Mouse (Mus musculus): Measurements from ENCODE around the gene Yjefn3. TPM values are rescaled to one million over a fixed set of nuclear protein-coding genes. Genes with fewer than 3 reads are reported as not detected.

Yjefn3 gene
- polyA plus RNA-seq, 2 experiments: 0.30 to 0.79 TPM

DNA sequence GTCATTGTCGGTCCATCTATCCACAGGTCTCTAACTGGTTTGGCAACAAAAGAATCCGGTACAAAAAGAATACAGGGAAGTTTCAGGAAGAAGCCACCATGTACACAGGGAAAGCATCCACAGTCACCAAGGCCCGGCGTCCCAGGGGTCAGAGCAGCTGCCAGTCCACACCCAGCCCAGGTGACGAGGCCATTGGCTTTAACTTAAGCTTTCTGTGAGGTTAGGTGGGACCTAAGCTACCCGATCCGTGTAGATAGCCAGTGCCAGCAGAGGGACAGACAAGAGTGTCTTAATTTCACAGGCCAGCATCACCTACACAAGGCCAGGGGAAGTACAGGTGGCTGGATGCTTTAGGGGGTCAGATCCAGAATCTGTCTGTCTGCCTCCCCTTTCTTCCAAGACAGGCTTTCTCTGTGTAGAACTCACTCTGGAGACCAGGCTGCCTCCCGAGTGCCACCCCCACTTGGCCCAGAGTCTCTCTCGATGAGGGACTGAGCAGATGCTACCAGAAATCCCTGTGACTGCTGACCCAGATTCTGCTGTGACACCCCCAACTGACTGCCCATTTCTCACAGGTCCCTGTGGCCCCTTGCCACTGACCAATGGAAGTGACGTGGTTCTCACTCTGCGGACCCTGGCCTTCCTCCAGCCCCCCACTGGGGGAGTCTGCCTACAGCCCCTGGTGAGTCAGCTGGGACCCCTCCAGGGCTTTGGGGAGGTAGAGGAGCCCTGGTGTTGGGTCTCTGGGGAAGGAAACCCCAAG is 32.3 kb downstream of the Yjefn3 start:
- Histone ChIP-seq H3K9me3 (ENCODE audit: control insufficient read depth, low read length) (no peaks in the 10 kb centered on the region), H3K36me3 (replicated peaks; ENCODE audit: control insufficient read depth, insufficient read depth, low read depth) (no peaks in the 10 kb centered on the region), H3K27ac (no peak overlapping the region), H3K27me3 (ENCODE audit: control insufficient read depth, insufficient read depth, low read length) (no peaks in the 10 kb centered on the region), H3K9ac (replicated peaks) (no peak overlapping the region), H3K4me2 (ENCODE audit: low read depth) (no peak overlapping the region), H3K4me3 (ENCODE audit: insufficient read depth in 1 of 2, low read depth in 2 of 2, low read length in 2 of 2) (no peak overlapping the region), H3K4me1 (replicated peaks; ENCODE audit: control insufficient read depth in 2 of 2, insufficient read depth in 2 of 2, low read length in 1 of 2) (no peaks in the 10 kb centered on the region)
- ATAC-seq (ENCODE audit: insufficient read depth): no peak
- no peak for DNase-seq (ENCODE audit: low read depth in 3 of 3, low spot score in 3 of 3)
- 72% methylated on average over 11 of the region's 11 CpGs for WGBS (ENCODE audit: insufficient replicate concordance)
- TF ChIP-seq EP300 (IDR thresholded peaks at IDR 0.05; ENCODE audit: low read depth) (no peak), CTCF (IDR thresholded peaks at IDR 0.05; ENCODE audit: low read depth) (no peak)

DNA sequence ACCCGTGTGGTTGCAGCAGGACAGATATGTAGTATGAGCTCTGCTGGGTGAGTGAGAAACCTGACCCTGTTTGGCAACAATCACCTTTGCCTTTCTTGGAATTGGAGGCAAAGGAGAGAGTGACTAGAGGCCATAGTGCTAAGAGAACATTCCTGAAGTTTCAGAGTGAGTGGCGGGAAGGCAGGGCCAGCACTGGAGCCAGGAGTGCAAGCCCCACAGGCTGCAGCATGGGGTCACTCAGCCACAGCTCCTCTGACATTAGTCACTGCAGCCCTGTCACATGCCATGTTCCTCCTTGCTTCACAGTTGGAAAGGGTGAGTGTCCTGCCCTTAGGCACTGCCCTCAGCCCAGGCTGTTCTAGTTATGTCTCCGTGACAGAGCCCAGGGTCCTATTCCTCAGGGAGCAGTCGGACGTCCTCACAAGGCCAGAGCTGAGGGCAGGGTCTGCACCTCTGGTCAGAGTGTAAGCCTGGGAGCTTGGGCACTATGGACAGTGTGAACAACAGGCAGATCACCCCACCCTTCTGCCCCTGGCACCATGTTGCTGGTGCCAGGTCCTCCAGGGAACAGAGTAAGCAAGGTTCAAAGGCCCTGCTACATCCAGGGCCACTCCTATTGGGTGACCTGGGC is 34.7 kb downstream of the Yjefn3 start:
- 71% methylated on average over 5 of the region's 5 CpGs for WGBS (ENCODE audit: insufficient replicate concordance)

DNA sequence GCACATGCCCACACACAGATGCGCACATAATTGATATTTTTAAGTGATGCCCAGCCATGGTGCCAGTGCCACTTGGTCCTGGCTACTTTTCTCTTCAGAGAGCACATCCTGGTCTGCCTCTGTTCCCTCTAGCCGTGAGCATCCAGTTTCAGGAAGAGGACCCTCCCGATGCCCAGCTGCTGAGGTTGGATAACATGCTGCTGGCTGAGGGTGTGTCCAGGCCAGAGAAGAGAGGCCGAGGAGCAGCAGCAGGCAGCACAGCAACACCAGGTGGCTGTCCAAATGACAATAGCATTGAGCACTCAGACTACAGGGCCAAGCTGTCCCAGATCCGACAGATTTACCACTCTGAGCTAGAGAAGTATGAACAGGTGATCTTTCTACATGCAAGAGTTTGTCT is 38.3 kb downstream of the Yjefn3 start:
- 43% methylated on average over 5 of the region's 5 CpGs for WGBS (ENCODE audit: insufficient replicate concordance)
- H3K9ac ChIP-seq (replicated peaks): no peak overlapping the region
- no peak overlapping the region for H3K27ac ChIP-seq
- H3K4me2 ChIP-seq (ENCODE audit: low read depth): no peak overlapping the region
- TF ChIP-seq CTCF (IDR thresholded peaks at IDR 0.05; ENCODE audit: low read depth) (no peak), EP300 (IDR thresholded peaks at IDR 0.05; ENCODE audit: low read depth) (no peak)
- H3K27me3 ChIP-seq (ENCODE audit: control insufficient read depth, insufficient read depth, low read length): no peaks in the 10 kb centered on the region
- peaks cover 2 to 9% of the 10 kb centered on the region in 2 experiments; a peak in 2 of 4 replicates for H3K4me1 ChIP-seq (replicated peaks; ENCODE audit: control insufficient read depth in 2 of 2, insufficient read depth in 2 of 2, low read length in 1 of 2)
- ATAC-seq (ENCODE audit: insufficient read depth) (peak; percentile 35; the same call in 1 of the 2 replicates), DNase-seq (ENCODE audit: low read depth in 3 of 3, low spot score in 3 of 3) (no peak)
- no peaks in the 10 kb centered on the region for H3K36me3 ChIP-seq (replicated peaks; ENCODE audit: control insufficient read depth, insufficient read depth, low read depth)
- no peak overlapping the region for H3K4me3 ChIP-seq (ENCODE audit: insufficient read depth in 1 of 2, low read depth in 2 of 2, low read length in 2 of 2)
- H3K9me3 ChIP-seq (ENCODE audit: control insufficient read depth, low read length): no peaks in the 10 kb centered on the region

More for the DNA sequence above, 34.7 kb downstream of the Yjefn3 start:
- TF ChIP-seq CTCF (IDR thresholded peaks at IDR 0.05; ENCODE audit: low read depth) (no peak), EP300 (IDR thresholded peaks at IDR 0.05; ENCODE audit: low read depth) (no peak)
- ATAC-seq (ENCODE audit: insufficient read depth): no peak
- H3K36me3 ChIP-seq (replicated peaks; ENCODE audit: control insufficient read depth, insufficient read depth, low read depth): no peaks in the 10 kb centered on the region
- peaks cover 2 to 9% of the 10 kb centered on the region in 2 experiments; a peak in 2 of 4 replicates for H3K4me1 ChIP-seq (replicated peaks; ENCODE audit: control insufficient read depth in 2 of 2, insufficient read depth in 2 of 2, low read length in 1 of 2)
- no peak overlapping the region for H3K4me3 ChIP-seq (ENCODE audit: insufficient read depth in 1 of 2, low read depth in 2 of 2, low read length in 2 of 2)
- no peaks in the 10 kb centered on the region for H3K9me3 ChIP-seq (ENCODE audit: control insufficient read depth, low read length)
- no peak overlapping the region for H3K9ac ChIP-seq (replicated peaks)
- no peak overlapping the region for H3K4me2 ChIP-seq (ENCODE audit: low read depth)
- H3K27me3 ChIP-seq (ENCODE audit: control insufficient read depth, insufficient read depth, low read length): no peaks in the 10 kb centered on the region
- no peak for DNase-seq (ENCODE audit: low read depth in 3 of 3, low spot score in 3 of 3)
- no peak overlapping the region for H3K27ac ChIP-seq

DNA sequence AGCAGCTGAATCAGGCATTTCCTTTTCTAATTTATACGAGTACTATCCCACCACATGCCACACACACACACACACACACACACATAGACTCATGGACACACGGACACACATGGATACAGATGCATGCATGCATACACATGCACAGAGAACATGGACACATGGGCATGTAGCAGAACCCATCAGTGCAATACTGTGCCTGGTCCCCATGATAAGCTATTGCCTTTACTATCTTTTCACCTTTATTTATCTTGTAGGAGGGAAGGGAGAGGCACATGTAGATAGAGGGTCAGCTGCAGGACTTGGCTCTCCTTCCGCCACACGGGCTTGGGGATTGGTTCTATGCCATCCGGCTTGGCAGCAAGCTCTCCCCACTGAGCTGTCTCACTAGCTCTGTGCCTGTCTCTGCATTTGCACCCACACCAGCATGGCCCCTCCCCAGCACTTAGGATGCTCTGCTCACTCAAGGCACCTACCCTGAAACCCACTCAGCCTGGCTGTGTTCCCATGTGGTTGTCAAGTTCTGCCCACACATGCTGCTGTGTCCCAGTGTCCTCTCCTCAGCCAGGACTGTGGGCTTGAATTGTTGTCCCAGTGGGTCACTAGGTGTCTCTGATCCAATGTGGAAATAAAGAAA is 39.0 kb downstream of the Yjefn3 start:
- H3K27ac ChIP-seq: no peak overlapping the region
- no peak for TF ChIP-seq CTCF (IDR thresholded peaks at IDR 0.05; ENCODE audit: low read depth)
- no peak for TF ChIP-seq EP300 (IDR thresholded peaks at IDR 0.05; ENCODE audit: low read depth)
- no peaks in the 10 kb centered on the region for H3K27me3 ChIP-seq (ENCODE audit: control insufficient read depth, insufficient read depth, low read length)
- H3K4me3 ChIP-seq (ENCODE audit: insufficient read depth in 1 of 2, low read depth in 2 of 2, low read length in 2 of 2): no peak overlapping the region
- H3K9me3 ChIP-seq (ENCODE audit: control insufficient read depth, low read length): no peaks in the 10 kb centered on the region
- WGBS (ENCODE audit: insufficient replicate concordance): 58% methylated on average over 5 of the region's 5 CpGs
- no peaks in the 10 kb centered on the region for H3K36me3 ChIP-seq (replicated peaks; ENCODE audit: control insufficient read depth, insufficient read depth, low read depth)
- ATAC-seq (ENCODE audit: insufficient read depth) (peak; percentile 31; the same call in 1 of the 2 replicates), DNase-seq (ENCODE audit: low read depth in 3 of 3, low spot score in 3 of 3) (no peak)
- no peak overlapping the region for H3K9ac ChIP-seq (replicated peaks)
- H3K4me2 ChIP-seq (ENCODE audit: low read depth): no peak overlapping the region
- H3K4me1 ChIP-seq (replicated peaks; ENCODE audit: control insufficient read depth in 2 of 2, insufficient read depth in 2 of 2, low read length in 1 of 2): peaks cover 2 to 9% of the 10 kb centered on the region in 2 experiments; a peak in 2 of 4 replicates

DNA sequence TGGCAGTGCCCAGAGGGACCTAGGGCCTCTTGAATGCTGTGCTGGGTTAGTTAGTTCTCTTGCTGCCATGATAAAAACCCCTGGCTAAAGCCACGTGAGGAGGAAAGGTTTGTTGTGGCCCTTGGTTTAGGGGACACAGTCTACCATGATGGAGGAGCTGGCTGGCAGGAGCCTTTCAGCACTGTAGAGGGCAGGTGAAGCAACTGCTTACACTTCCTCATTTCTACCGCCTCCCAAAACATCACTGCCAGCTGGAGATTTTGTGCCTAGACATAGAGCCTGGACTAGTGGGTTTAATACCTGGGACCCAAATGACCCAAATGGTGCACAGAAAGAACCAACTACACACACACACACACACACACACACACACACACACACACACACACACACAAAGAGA is 41.3 kb downstream of the Yjefn3 start:
- TF ChIP-seq EP300 (IDR thresholded peaks at IDR 0.05; ENCODE audit: low read depth) (no peak), CTCF (IDR thresholded peaks at IDR 0.05; ENCODE audit: low read depth) (no peak)

More for the DNA sequence above, 41.3 kb downstream of the Yjefn3 start:
- Histone ChIP-seq H3K36me3 (replicated peaks; ENCODE audit: control insufficient read depth, insufficient read depth, low read depth) (no peaks in the 10 kb centered on the region), H3K27me3 (ENCODE audit: control insufficient read depth, insufficient read depth, low read length) (no peaks in the 10 kb centered on the region), H3K27ac (no peak overlapping the region), H3K4me2 (ENCODE audit: low read depth) (no peak overlapping the region), H3K4me3 (ENCODE audit: insufficient read depth in 1 of 2, low read depth in 2 of 2, low read length in 2 of 2) (no peak overlapping the region), H3K4me1 (replicated peaks; ENCODE audit: control insufficient read depth in 2 of 2, insufficient read depth in 2 of 2, low read length in 1 of 2) (peaks cover 2 to 9% of the 10 kb centered on the region in 2 experiments; a peak in 2 of 4 replicates), H3K9ac (replicated peaks) (no peak overlapping the region), H3K9me3 (ENCODE audit: control insufficient read depth, low read length) (no peaks in the 10 kb centered on the region)
- WGBS (ENCODE audit: insufficient replicate concordance): 37% methylated on average over 2 of the region's 2 CpGs
- no peak for ATAC-seq (ENCODE audit: insufficient read depth)
- DNase-seq (ENCODE audit: low read depth in 3 of 3, low spot score in 3 of 3): no peak
